Mouse (Mus musculus) intestine, embryonic 16.5 days (tissue): ENCODE results near the gene Arap1. TPM values are rescaled to one million over a fixed set of nuclear protein-coding genes. Genes with fewer than 3 reads are reported as not detected.

Experiments
- ATAC-seq: fragments of 200-750 bp; cut with Nextera tagmentation; 2 replicates; pipeline ENCODE4 v1.8.0; 2017; ENCODE audit warnings: moderate TSS enrichment, moderate library complexity
- H3K27ac ChIP-seq: fragments of 300-500 bp; sonication (generic); 2 replicates; pipeline ENCODE4 v1.5.1; 2014; ENCODE audit warnings: mild to moderate bottlenecking, low read length
- H3K27me3 ChIP-seq: fragments of 300-500 bp; sonication (generic); replicated peaks from 2 replicates; pipeline ENCODE4 v1.6.1; 2014; ENCODE audit warnings: low read length, control low read depth, mixed read lengths; ENCODE audit not compliant: control insufficient read depth, insufficient read depth
- H3K36me3 ChIP-seq: fragments of 300-500 bp; sonication (generic); 2 replicates; pipeline ENCODE4 v1.6.1; 2014; ENCODE audit warnings: low read length, control low read depth; ENCODE audit not compliant: control insufficient read depth, insufficient read depth
- H3K4me1 ChIP-seq: fragments of 300-500 bp; sonication (generic); 2 replicates; pipeline ENCODE4 v1.6.1; 2014; ENCODE audit warnings: low read length, control low read depth, mixed read lengths; ENCODE audit not compliant: control insufficient read depth, insufficient read depth
- H3K4me2 ChIP-seq: fragments of 300-500 bp; sonication (generic); 2 replicates; pipeline ENCODE4 v1.6.1; 2014; ENCODE audit warnings: low read depth, low read length, control low read depth
- H3K4me3 ChIP-seq: fragments of 300-500 bp; sonication (generic); 2 replicates; pipeline ENCODE4 v1.5.1; 2014; ENCODE audit warnings: mild to moderate bottlenecking, low read length
- H3K9ac ChIP-seq: fragments of 300-500 bp; sonication (generic); 2 replicates; pipeline ENCODE4 v1.6.1; 2014; ENCODE audit warnings: low read depth, low read length
- H3K9me3 ChIP-seq: fragments of 300-500 bp; sonication (generic); 2 replicates; pipeline ENCODE4 v1.6.1; 2016; ENCODE audit warnings: low read length, control low read depth; ENCODE audit not compliant: control insufficient read depth
- WGBS: fragments of 180-500 bp; shearing (Covaris S2); extraction: QIAGEN DNeasy Blood & Tissue Kit; methylation state at CpG from one replicate; pipeline ENCODE4 v1.1.7; 2014; 5-methylcytosine and 5-hydroxymethylcytosine counted together
- polyA plus RNA-seq: library from polyadenylated mRNA; unstranded; fragments of >200 nt; fragmentation: Nextera tagmentation; extraction: Ambion mirVana; gene quantifications from 2 replicates; pipeline ENCODE4 v1.2.1, GENCODE M21; 2015

The Arap1 gene
- polyA plus RNA-seq, 1 experiment from 2014 or later = 61.8 TPM

DNA sequence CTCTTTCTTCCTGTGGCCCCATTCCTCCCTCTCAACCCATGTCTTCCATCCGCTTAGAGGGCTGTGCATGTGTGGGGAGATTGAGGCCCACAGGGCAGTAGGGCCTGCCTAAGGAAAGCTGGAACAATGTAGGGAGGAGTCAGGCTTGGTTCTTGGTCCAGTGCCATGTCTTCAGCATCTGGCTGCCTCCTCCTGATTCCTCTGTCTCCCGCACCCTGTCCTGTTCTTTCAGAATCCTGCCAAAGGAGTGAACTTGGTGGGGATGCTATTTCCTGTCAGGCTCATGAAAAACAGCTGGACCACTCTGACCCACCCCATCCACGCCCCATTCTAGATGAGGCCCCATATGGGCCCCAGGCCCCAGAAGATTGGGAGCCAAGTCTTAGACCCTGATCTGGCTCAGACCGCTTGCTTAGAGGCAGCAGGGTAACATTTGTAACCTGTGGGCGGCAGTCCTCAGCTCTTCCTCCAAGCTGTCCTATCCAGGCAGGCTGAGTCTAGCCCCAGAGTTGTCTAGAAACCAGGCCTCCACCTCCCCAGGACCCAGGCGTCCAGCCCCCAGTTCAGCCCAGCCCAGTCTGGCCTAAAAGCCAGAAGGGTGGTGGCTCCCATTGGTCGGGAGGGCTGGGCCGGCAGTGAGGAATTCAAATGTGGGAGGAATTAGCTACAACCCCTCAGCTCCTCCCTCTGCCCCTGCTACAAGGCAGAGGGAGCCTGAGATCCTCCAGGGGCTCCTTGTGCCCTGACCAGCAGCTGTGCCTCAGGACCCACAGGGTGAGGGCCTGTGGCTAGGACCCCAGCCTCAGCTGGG, 46.0 kb downstream of the Arap1 start:
- peak overlapping the region; percentile 47 for H3K4me3 ChIP-seq
- peak overlapping the region; percentile 66 for H3K9ac ChIP-seq
- peak overlapping the region; percentile 91 for H3K27ac ChIP-seq
- H3K27me3 ChIP-seq = no peaks in the 10 kb centered on the region
- H3K4me2 ChIP-seq = peak overlapping the region; percentile 56
- peaks cover 29% of the 10 kb centered on the region for H3K36me3 ChIP-seq
- ATAC-seq = peak; percentile 87
- H3K4me1 ChIP-seq = peaks cover 22% of the 10 kb centered on the region
- 31% methylated on average over 8 of the region's 8 CpGs for WGBS
- no peaks in the 10 kb centered on the region for H3K9me3 ChIP-seq

DNA sequence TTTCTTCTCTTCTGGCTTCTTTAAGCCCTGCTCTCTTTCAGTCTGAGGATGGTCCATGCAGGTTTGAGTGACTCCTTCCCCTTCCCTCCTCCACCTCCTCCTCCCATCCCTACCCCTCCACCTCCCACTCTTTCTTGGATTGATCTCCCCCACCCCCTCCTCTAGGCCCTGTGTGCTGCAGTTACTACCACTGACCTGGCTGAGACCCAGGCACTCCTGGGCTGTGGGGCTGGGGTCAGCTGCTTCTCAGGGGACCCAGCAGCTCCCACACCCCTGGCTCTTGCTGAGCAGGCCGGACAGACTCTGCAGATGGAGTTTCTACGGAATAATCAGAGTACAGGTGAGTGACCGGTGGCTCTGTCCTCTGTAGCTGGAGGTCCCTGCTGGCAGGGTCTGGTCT, 46.7 kb downstream of the Arap1 start:
- 74% methylated on average over 3 of the region's 3 CpGs for WGBS
- H3K27ac ChIP-seq = peak overlapping the region; percentile 91
- peak overlapping the region; percentile 66 for H3K9ac ChIP-seq
- peaks cover 30% of the 10 kb centered on the region for H3K36me3 ChIP-seq
- no peaks in the 10 kb centered on the region for H3K9me3 ChIP-seq
- H3K27me3 ChIP-seq = no peaks in the 10 kb centered on the region
- H3K4me1 ChIP-seq = peaks cover 22% of the 10 kb centered on the region
- peak overlapping the region; percentile 47 for H3K4me3 ChIP-seq
- H3K4me2 ChIP-seq = peak overlapping the region; percentile 56
- peak; percentile 6; the same call in 1 of the 2 replicates for ATAC-seq

DNA sequence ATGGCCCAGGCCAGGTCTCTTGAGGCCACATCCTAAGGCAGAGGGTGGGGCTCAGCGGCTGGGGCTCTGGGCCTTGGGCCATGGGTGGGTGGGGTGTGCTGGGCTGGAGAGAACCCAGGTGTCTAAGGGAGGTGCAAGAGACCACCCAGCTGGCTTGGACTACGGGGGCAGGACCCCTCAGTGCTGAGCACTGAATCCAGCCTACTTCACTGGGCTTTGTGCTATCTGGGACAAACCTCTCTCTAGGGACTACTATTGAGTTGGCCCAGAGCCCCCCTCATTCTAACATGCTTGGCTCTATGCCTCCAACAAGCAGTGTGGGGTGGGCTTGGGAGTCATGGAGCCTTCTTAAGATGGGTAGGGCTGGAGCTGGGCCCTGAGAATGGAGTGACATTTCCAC, 47.6 kb downstream of the Arap1 start:
- Histone ChIP-seq H3K27ac (peak overlapping the region; percentile 91), H3K36me3 (peaks cover 38% of the 10 kb centered on the region), H3K9ac (peak overlapping the region; percentile 66), H3K27me3 (no peaks in the 10 kb centered on the region), H3K4me3 (peak overlapping the region; percentile 47), H3K4me2 (peak overlapping the region; percentile 56), H3K9me3 (no peaks in the 10 kb centered on the region), H3K4me1 (peaks cover 22% of the 10 kb centered on the region)
- WGBS = 54% methylated on average over 2 of the region's 2 CpGs
- ATAC-seq = 0 out of 2 replicates have a peak, but pooled peaks have one; percentile 6

DNA sequence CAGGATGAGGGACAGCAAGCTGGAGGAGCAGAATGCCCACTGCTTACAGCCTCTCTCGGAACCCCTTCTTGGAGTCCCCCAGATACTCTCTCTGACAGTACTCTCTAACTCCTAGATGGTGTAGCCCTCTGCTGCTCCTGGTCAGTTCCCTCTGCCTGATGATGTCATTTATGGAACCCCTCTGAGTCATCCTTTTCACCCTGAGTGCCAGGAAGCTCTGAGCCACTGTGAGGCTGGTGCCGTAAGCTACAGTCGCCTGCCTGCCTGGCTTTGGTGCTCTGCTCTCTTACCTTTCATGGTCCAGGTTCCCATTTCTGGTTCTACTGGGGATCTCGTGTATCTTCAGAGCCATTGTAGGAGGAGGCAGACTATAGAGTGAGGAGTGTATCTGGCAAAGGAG, 49.3 kb downstream of the Arap1 start:
- Histone ChIP-seq H3K4me2 (no peak overlapping the region), H3K4me3 (no peak overlapping the region), H3K27me3 (no peaks in the 10 kb centered on the region), H3K27ac (no peak overlapping the region), H3K36me3 (peaks cover 46% of the 10 kb centered on the region), H3K9me3 (no peaks in the 10 kb centered on the region), H3K4me1 (peaks cover 18% of the 10 kb centered on the region), H3K9ac (no peak overlapping the region)
- WGBS = 85% methylated on average over 4 of the region's 4 CpGs
- ATAC-seq = no peak

DNA sequence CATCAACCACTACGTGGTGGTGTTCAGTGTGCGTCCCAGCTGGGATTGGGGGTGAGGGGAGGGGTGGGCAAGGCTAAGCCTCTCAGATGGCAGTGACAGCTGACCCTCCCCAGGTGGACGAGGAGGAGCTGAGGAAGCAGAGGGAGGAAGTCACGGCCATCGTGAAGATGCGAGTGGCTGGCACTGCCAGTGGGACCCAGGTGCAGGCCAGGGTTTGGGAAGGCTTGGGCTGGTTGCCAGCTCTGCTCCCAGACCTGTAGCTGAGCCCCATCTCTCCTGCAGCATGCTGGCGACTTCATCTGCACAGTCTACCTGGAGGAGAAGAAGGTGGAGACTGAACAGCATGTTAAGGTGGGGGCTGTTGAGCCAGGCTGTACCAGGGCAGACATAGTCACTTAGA, 53.6 kb downstream of the Arap1 start:
- 92% methylated on average over 7 of the region's 7 CpGs for WGBS
- Histone ChIP-seq H3K4me2 (no peak overlapping the region), H3K27me3 (no peaks in the 10 kb centered on the region), H3K4me3 (no peak overlapping the region), H3K27ac (no peak overlapping the region), H3K4me1 (no peaks in the 10 kb centered on the region), H3K9me3 (no peaks in the 10 kb centered on the region), H3K9ac (no peak overlapping the region), H3K36me3 (peaks cover 51% of the 10 kb centered on the region)
- no peak for ATAC-seq

DNA sequence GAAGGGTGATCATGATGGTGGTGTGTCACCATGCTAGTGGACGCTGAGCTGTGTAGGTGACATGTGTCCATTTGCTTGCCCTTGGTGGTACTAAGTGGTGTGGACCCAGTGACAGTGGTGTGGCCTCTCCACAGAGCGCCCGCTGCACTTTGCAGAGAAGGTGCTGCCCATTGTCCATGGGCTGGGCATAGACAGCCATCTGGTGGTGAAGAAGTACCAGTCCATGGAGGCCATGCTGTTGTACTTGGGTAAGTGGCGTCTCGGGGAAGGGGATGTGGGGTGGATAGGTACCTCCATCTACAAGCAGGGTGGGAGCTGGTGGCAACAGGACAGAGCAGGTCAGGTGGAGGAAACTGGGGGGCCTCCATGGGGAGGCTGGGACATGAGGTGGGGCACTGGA, 56.0 kb downstream of the Arap1 start:
- no peak overlapping the region for H3K4me3 ChIP-seq
- 91% methylated on average over 5 of the region's 5 CpGs for WGBS
- H3K4me2 ChIP-seq = no peak overlapping the region
- H3K9ac ChIP-seq = no peak overlapping the region
- H3K9me3 ChIP-seq = no peaks in the 10 kb centered on the region
- no peak overlapping the region for H3K27ac ChIP-seq
- ATAC-seq = no peak
- H3K4me1 ChIP-seq = no peaks in the 10 kb centered on the region
- H3K27me3 ChIP-seq = no peaks in the 10 kb centered on the region
- H3K36me3 ChIP-seq = peaks cover 43% of the 10 kb centered on the region

DNA sequence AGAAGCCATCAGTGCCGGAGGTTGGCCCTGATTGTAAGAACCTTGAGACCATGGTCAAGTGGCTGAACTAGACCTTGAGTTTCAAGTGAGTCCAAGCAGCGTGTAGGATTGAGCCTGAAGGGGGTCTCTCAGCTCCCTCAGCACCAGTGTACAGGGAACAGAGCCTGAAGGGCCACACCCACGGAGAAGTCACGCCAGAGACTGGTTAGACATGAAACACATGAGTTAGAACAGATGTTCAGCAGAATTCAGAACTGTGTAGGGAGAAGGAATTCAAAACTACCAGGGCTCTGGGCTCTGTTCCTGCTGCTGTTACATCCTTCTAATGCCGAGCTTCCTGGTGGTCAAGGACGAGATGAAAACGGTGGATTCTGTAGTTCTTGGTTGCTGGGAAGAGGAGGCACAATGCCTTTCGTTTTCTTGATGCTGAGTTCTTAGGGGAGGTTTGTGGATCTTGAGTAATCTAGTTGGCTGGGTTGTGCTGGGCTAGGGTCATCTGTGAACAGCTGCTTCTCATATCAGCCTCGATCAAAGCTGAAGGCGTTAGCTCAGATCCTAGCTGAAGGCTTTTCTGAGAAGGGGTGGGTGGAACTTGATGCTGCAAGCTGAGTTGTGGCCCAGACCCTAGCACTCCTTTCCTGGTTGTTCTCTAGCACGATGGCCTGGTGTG, 62.5 kb downstream of the Arap1 start, which contains the start of gene Gm45837:
TSS of gene Gm45837 (plus strand) at position 620 of the 670 bp plus-strand sequence.
- Histone ChIP-seq H3K4me2 (no peak within 1 kb of the TSS), H3K4me1 (peaks cover 11% of the 10 kb centered on the region), H3K27ac (no peak within 1 kb of the TSS), H3K9me3 (no peaks in the 10 kb centered on the region), H3K27me3 (no peaks in the 10 kb centered on the region), H3K36me3 (peaks cover 31% of the 10 kb centered on the region), H3K4me3 (no peak within 1 kb of the TSS), H3K9ac (no peak within 1 kb of the TSS)
- ATAC-seq = no peak
- WGBS = 66% methylated on average over 11 of the region's 11 CpGs

DNA sequence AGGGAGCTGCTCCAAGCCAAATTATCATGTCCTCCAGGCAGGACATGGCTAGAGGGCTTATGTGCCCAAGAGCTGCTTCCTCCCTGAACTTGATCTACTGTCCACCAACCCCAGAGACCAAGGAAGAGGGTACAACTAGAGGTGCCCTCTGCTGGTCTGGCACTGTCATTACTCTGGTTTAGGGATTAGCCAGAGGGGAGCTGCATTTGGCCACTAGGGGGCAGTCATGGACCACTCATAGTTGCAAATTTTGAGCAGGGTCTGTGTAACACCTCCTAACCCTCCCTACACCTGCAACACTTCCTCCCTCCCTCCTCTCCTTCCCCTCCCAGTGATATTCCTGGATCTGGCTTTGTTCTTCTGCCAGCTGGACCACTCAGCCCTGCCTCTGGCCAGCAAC, 64.9 kb downstream of the Arap1 start:
- no peaks in the 10 kb centered on the region for H3K27me3 ChIP-seq
- H3K4me3 ChIP-seq = no peak overlapping the region
- H3K36me3 ChIP-seq = peaks cover 19% of the 10 kb centered on the region
- H3K4me1 ChIP-seq = peaks cover 15% of the 10 kb centered on the region
- no peak overlapping the region for H3K9ac ChIP-seq
- no peak overlapping the region for H3K4me2 ChIP-seq
- H3K9me3 ChIP-seq = no peaks in the 10 kb centered on the region
- no peak overlapping the region for H3K27ac ChIP-seq
- ATAC-seq = peak; percentile 38

DNA sequence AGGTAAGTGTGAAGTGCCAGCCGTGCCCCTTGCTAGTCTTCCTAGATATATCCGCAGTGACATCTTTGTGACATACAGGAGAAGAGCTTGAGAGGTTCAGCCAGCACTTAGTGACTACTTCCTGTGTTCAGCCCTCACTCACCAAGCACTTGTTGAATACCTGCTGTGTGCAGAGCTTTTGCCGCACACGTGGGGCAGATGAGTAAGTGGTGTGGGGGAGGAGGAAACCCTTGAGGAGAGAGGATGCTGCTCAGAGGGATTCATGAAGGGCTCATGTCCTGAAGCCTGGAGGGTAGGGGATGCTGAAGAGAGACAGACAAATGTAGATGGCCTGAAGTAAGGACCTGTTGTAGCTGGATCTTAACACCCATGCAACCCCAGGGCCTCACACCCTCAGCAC, 66.3 kb downstream of the Arap1 start:
- no peak overlapping the region for H3K4me3 ChIP-seq
- 43% methylated on average over 4 of the region's 4 CpGs for WGBS
- ATAC-seq = no peak
- H3K4me2 ChIP-seq = no peak overlapping the region
- H3K36me3 ChIP-seq = peaks cover 10% of the 10 kb centered on the region
- peaks cover 15% of the 10 kb centered on the region for H3K4me1 ChIP-seq
- H3K27me3 ChIP-seq = no peaks in the 10 kb centered on the region; the same call in 1 of the 2 replicates
- no peaks in the 10 kb centered on the region for H3K9me3 ChIP-seq
- H3K27ac ChIP-seq = no peak overlapping the region
- no peak overlapping the region for H3K9ac ChIP-seq
